Mouse (Mus musculus) CH12.LX (cell line): Measurements from ENCODE around the gene Ccdc114.

Experiments used
- CHD1 ChIP-seq: IDR thresholded peaks from 2 replicates; pipeline ENCODE4 v1.6.1; 2012; ENCODE audit warnings: low read depth, low read length, improper control_type of control experiment, inconsistent platforms
- CHD2 ChIP-seq: IDR thresholded peaks from 2 replicates; pipeline ENCODE4 v1.6.1; 2011; ENCODE audit warnings: low read length, improper control_type of control experiment
- CTCF ChIP-seq, 2 experiments: IDR thresholded peaks in 1 of 2; conservative IDR thresholded peaks in 1 of 2; 2 replicates each; pipeline ENCODE4 v1.5.1; 2011 to 2012; ENCODE audit warnings: low read depth in 2 of 2, low read length in 2 of 2, improper control_type of control experiment in 1 of 2, inconsistent platforms in 1 of 2, mild to moderate bottlenecking in 1 of 2, moderate library complexity in 1 of 2
- ELF1 ChIP-seq: IDR thresholded peaks from 2 replicates; pipeline ENCODE4 v1.6.1; 2014; ENCODE audit warnings: low read depth, mild to moderate bottlenecking, inconsistent platforms, low read length, improper control_type of control experiment
- EP300 ChIP-seq: IDR thresholded peaks from 2 replicates; pipeline ENCODE4 v1.6.1; 2011; ENCODE audit warnings: low read length, improper control_type of control experiment
- KAT2A ChIP-seq: IDR thresholded peaks from 2 replicates; pipeline ENCODE4 v1.6.1; 2012; ENCODE audit warnings: low read length, improper control_type of control experiment, inconsistent platforms; ENCODE audit not compliant: insufficient replicate concordance
- MAX ChIP-seq: IDR thresholded peaks from 2 replicates; pipeline ENCODE4 v1.6.1; 2011; ENCODE audit warnings: low read length, improper control_type of control experiment
- NELFE ChIP-seq: IDR thresholded peaks from 2 replicates; pipeline ENCODE4 v1.6.1; 2011; ENCODE audit warnings: low read depth, low read length, improper control_type of control experiment
- POLR2A ChIP-seq: IDR thresholded peaks from 2 replicates; pipeline ENCODE4 v1.6.1; 2011; ENCODE audit warnings: low read depth, mild to moderate bottlenecking, improper control_type of control experiment, low read length
- RAD21 ChIP-seq: IDR thresholded peaks from 2 replicates; pipeline ENCODE4 v1.6.1; 2011; ENCODE audit warnings: low read depth, mild to moderate bottlenecking, low read length, improper control_type of control experiment, moderate library complexity
- TBP ChIP-seq: conservative IDR thresholded peaks from 2 replicates; pipeline ENCODE4 v1.6.1; 2011; ENCODE audit warnings: low read depth, low read length, improper control_type of control experiment
- TCF12 ChIP-seq: IDR thresholded peaks from 2 replicates; pipeline ENCODE4 v1.6.1; 2014; ENCODE audit warnings: low read depth, mild to moderate bottlenecking, inconsistent platforms, low read length, improper control_type of control experiment

DNA sequence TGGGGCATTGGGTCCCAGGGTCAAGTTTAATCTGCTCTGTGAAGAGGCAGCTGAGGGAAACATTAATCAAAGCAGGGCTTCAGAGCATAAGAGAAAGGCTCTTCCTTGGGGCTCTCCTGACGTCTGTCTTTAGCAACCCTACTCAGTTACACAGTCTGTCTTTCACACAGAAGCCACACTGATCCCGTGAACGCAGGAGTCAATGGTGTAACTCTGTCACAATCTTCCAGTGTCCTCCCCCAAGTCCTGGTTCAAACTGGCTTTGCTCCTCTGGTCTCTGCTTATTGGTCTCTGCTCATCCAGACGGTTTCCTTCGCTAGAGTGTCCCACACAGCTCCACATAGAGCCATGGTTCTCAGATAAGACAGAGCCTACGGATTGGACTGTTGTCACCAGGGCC, 50.2 kb downstream of the Ccdc114 start:
- TF ChIP-seq CHD2 (no peak), EP300 (no peak), CTCF (conservative IDR thresholded peaks at IDR 0.05 in 1 of 2, IDR thresholded peaks at IDR 0.05 in 1 of 2; ENCODE audit: low read depth in 2 of 2, low read length in 2 of 2) (no peak), POLR2A (no peak), NELFE (no peak), KAT2A (no peak), ELF1 (no peak), MAX (no peak), TCF12 (no peak), RAD21 (no peak), CHD1 (no peak), TBP (no peak)
